Mouse (Mus musculus): ENCODE measurements around the gene C2cd4c.

Gene C2cd4c

DNA sequence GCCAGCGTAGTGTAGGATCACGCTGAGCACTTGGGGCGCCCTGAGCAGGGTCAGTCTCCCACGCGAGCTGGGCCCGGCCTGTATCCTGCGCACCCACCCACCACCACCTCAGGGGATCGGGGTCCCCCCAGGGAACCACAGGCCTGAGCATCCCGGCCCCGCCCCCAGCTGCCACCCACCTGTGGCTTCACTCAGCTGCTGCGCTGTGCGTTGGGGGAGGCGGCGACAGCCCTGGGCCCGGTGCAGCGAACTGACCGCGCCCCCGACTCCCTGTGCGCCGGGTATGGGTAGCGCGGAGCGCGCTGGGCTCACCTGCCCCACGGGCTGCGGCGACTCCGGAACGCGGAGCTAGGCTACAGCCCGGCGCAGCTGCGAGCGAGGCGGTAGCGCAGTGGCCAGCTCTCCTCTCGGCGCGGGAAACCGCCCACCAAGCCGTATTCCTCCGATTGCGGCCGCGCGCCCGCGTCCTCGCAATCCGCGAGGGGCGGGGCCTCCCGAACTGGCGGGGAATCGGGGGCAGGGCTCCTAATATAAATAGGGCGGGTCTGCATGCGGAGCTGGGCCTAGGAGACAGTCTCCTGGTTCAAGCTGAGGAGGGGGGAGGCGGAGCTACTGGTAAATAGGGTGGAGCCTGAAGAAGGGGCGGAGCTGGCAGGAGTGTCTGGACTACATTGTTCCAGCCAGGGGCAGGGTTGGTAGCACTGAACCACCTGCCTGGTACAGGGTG is at the start of gene C2cd4c:
C2cd4c (minus strand) TSS at position 448 of the 727 bp plus-strand sequence.
- peak; percentile 65 for ATAC-seq (ENCODE audit: low TSS enrichment)

DNA sequence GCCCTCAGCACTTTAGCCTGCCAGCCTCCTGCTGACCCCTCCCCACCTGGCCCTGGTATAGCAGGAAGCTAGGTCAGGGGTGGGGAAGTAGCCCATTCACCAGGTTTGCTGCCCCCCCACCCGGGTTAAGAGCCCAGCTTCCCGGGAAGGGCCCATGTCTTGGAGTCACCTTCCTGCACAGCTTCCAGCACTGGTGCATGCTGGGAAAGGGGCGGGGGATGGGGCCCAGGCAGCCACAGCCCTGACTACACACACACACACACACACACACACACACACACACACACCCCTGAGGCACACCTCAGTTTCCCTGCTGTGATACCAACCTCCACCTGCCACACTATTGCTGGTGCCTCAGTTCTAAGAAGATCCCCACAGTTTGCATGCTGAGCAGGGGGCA is 48.0 kb upstream of the C2cd4c start:
- no peak for ATAC-seq (ENCODE audit: low TSS enrichment)

DNA sequence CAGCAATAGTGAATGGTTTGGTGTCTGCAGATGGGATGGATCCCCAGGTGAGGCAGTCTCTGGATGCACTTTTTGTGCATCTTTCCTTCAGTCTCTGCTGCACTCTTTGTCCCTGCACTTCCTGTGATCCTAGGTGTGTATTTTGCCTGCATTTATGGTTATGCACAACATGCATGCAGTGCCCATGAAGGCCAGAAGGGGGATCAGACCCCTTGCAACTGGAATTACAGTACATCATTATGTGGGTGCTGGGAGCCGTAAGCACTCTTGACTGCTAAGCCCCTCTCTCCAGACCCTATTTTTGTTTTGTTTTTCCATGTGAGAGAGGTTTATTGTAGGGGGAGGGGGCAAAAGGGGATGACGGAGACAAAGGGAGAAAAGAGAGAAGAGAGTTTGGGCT is 46.5 kb upstream of the C2cd4c start:
- ATAC-seq (ENCODE audit: low TSS enrichment), result no peak

DNA sequence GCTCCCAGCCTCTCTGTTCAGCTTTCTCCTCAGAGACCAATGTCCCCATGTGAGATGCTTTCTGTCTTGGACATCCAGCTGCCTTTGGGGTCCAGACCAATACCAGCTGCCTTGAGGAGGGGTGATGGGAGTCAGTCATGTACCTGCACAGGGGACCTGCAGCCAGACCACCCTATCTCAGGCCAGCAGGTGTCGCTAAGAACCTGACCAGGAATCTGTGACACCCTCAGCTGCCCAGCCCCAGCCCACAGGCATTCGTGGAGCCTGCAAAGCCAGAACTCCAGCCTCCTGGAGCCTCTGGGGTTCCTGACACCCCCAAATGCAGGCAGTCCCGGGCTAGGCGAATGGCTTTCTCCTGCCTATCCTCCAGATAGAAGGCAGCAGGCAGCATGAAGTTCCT is 45.0 kb upstream of the C2cd4c start:
- ATAC-seq (ENCODE audit: low TSS enrichment), result no peak

DNA sequence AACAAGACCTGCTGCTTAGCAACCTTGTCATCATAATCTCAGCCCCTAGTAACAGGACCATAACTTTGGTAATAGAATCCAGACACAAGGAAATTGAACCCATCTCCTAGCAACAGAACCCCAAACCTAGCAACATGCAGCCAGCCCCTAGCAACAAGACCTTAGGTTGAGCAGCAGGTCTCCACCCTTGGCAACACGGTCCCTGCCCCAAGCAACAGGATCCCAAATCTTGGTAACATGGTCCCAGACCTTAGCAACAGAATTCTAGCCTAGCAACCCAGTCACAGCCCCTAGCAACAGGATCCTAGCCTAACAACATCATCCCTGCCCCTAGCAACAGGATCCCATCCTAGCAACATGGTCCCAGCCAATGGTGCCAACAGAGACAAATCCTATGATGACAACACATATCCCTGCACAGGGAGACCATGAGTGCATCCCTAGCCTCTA is 41.1 kb upstream of the C2cd4c start:
- ATAC-seq (ENCODE audit: low TSS enrichment), result peak; percentile 44

DNA sequence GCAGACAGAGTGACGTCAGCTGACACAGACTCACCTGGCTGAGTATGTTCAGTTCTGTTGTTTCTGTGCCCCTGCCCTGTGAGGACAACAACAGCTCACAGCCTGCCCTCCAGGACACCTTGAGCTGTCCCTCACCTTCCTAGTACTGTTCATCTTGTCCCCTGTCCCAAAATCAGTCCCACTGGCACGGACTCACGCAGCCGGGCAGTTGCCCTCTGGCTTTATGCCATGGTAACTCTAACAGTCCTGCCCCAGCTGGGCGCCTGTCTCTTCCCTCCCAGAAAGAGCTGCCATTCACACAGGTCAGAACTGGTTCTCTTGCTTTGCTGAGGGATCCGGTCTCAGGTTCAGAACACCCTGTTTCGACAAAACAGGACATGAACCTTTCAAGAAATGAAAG is 39.0 kb upstream of the C2cd4c start:
- ATAC-seq (ENCODE audit: low TSS enrichment), result no peak

DNA sequence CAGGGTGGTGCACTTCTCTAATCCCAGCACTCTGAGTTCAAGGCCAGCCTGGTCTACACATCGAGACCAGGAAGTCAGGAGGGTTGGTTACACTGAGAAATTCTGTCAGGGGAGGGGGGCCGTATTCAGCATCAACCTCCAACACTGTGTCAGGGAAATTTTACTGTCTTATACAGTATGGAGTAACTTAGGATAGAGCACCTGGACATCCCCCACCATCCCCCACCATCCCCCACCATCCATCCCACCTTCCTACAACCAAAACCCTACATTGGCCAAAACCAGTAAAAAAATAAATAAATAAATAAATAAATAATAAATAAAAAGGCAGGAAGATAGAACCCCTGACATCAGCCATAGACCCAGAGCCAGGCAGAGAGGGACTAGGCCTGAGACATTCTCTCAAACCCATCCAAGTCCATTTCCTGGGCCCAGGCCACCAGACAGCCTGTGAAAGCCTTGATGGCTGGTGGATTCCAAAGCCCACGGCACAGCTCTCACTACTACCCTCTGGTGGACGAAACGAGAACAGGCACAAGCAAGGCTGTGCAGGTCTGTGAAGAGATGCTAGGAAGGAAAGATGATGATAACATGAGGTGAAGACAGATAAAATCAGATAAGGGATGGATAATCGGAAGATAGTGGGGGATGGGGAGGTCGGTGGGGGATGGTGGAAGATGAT is 35.4 kb upstream of the C2cd4c start:
- ATAC-seq (ENCODE audit: low TSS enrichment), result peak; percentile 78; the same call in 1 of the 2 replicates

DNA sequence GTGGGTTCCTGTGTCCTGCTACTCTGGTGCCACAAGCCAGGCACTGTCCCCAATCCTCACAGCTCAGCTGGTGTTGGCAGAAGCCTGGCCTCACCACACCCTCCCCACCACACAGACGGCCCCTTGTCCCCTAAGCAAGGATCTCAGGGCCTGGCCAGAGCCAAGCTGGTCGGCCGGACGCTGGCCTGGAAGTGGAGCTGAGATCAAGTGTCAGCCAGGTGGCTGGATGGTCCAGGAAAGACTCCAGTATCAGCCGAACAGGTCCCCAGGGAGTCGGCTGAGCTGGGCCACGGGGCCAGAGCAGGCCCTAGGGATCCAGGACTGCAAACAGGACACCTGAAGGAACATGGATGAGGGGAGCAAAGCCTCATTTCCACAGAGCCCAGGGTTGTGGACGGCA is 31.9 kb upstream of the C2cd4c start, which contains the start of gene Odf3l2:
Odf3l2 (minus strand) TSS at position 28 of the 400 bp plus-strand sequence.
- no peak for ATAC-seq (ENCODE audit: low TSS enrichment)

DNA sequence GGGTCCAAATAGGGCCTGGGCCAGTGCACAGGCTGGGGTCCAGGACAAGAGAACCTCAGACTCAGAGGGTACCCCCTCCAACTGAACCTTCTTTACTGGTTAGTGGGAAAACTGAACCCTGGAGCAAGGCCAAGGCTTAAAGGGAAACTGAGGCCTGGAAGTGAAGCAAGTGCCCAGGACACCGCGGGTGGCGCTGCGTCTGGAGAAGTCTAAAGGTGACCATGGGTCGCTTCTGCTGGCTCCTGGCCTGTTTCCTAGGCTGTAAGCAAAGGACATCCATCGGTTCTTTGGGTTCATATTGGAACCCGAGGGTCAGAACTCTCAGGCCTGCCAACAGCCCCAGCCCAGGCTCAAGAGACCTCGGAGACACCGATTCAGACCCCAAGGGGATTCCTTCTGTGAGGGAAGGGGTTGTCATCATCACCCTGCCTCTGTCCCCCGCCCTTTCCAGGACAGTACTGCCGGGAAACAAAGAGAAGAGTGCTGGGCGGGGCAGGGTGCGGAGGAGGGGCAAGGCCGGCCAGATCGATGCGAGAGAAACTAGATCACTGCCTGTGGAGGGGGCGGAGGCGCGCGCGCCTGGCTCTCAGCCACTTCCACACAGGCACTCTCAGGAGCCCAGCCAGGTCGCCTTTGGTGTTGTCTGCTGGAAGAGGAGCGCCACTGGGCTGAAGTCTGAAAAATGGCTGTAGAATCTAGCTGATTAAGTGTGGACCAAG is 24.8 kb upstream of the C2cd4c start:
- peak; percentile 36 for ATAC-seq (ENCODE audit: low TSS enrichment)

DNA sequence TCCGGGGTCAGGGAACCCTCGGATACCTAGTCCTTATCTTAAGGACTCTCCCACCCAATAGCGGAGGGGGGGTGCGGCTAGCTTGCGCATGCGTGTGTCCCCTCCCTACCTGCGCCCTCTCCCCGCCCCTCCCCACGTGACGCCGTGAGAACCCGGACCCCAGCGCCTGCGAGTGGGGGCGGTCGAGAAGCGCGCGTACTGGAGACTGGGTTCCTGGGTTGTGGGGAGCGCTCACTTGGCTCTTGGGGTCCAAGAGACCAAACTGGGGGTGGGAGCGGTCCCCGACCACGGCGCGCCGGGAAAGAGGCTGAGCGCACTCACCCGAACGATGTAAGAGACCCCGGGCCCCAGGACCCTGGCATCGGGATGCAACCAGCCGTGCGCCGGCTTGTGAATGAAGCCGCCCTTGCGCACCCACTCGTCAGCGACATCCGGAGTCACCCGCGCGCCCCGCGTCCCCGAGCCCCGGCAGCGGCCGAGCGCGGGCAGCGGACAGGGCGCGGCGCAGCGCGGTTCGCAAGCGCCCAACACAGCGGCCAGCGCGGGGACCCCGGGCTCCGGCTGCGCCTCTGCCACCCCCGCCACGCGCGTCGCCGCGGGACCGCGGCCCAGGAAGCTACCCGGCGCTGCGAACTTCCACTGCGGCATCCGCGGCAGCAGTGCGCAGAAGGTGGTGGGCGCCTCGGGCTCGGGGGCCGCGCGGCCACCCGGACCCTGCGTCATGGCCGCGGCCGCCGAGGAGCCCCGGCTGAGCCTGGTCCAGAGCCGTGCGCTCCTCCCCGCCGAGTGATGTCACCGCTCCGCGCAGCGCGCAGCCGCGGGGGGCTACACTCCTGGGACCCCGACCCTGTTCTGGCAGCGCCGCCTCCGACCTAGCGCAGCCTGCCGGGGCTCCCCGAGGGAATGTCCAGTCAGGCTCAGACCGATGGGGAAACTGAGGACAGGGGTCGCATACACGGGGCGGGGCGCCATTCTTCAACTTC is 23.6 kb upstream of the C2cd4c start, which contains the start of gene Shc2:
Shc2 (minus strand) TSS at position 791 of the 983 bp plus-strand sequence.
- peak; percentile 53 for ATAC-seq (ENCODE audit: low TSS enrichment)

DNA sequence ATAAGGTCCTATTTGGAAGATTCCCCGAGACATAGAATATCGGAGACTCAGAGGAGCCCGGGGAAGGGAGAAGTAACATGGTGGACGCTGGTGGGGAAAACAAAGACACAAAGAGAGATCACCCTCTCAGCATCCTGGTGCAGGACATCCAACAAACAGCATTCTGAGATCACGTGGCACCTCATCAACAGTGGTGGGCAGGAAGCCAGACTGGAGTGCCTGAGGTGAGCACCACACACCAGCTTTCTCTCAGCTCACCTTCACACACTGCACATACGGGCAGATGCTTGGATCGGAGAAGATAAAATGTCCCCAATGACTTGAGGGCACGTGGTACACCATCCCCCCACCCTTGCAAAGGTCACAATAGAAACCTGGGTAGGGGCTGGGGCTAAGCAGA is 22.5 kb upstream of the C2cd4c start:
- ATAC-seq (ENCODE audit: low TSS enrichment), result no peak

DNA sequence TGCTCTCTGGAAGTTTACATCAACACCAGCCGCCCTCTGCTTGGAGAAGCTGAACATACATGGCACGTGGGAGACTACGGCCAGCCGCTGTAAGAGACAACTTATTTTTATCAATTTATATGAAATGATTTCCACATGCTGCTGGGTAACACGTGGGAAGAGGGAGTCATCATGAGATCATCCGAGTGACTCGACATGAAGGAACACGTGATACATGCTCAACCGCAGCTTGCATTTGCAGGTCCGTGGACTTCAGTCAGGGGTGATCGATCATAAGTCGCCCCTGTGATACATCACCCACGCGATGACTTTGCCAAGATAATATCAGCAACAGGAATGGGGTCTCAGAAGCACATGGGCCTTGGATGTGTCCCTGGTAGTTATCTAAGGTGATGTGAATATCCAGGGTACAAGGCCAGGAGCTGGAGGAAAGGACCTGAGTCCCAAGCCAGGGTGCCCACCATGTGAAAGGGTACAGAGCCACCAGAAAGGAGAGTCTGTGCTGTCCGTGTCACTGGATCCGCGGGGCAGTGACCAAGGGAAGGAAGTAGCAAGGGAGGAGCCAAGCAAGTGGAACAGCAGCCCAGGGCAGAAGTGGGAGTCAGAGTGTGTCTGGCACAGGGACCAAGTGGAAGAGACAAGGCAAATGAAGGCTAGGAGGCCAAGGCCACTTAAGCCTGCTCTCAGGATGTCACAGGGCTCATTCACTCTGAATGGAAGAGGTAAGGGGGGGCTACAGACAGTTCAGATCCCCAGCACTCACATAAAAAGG is 19.4 kb upstream of the C2cd4c start:
- ATAC-seq (ENCODE audit: low TSS enrichment), result no peak

DNA sequence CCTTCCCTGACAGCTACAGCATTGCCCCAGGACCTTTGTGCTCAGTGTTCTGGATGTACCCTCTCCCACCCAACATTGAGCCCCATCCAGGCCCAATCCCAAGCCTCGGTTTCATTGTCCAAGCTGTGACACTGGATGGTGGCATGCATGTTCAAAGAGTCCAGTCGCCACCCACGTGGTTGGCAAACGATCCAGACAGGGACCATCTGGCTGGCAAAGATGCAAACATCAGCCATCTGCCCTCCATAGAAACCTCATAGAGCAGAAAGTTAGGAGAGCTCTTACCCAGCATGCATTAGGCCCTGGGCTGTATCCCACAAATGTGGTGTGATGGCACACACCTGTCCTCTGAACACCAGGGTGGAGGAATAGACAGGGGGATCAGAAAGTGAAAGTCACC is 17.6 kb upstream of the C2cd4c start:
- ATAC-seq (ENCODE audit: low TSS enrichment), result 0 out of 2 replicates have a peak, but pooled peaks have one; percentile 18

DNA sequence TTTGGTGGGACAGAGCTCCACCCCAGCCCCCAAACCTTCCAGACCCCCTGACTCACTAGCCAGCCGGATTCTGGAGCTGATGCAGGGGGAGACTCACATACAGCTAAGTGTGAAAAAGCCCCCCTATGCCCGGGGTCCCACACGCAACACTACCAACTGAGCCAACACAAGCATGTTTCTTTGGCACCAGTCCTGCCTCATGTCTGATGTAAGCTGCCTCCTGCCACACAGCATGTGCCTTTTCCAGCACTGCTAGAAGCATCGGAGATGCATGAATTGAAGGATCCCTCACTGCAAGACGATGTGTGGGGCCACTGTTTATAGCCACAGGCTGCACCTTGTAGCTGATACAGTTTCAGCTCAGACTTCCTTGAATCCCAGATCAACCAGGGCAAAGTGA is 14.6 kb upstream of the C2cd4c start:
- no peak for ATAC-seq (ENCODE audit: low TSS enrichment)

DNA sequence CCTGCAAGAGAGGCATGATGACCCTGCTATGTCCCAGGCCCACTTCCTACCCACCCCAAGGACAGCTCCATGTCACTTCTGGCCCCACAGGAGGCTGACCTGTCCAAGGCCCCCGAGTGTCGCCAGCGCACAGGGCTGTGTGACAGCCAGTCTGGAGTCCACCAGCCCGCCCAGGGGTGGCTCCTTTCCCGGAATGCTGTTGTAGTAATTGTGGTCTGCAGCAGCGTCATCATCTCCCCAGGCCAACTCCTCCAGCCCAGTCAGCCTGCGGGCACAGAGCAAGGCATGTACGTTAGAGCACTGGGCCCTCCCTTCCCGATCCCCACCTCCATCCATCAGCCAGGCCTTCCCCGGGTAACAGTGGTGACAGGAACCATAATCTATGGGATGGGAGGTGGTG is 12.3 kb upstream of the C2cd4c start:
- no peak for ATAC-seq (ENCODE audit: low TSS enrichment)

DNA sequence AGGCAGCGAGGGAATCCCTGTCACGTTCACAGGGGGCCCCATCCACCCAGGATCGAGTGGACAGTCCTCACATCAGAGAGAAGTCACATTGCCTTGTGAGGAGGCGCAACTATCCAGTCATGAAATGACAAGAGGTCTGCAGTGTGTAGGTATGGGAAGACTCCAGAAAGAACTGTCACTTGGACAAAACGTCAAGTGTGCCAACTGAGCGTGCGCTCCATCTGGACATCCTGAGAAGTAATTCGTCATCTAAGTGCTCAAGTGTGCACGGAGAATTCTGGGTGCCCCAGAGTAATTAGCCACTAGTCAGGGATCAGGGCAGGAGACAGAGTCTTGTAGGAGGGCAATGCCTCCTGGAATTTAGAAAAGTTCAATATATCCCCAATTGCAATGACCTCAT is 11.6 kb upstream of the C2cd4c start:
- no peak for ATAC-seq (ENCODE audit: low TSS enrichment)

DNA sequence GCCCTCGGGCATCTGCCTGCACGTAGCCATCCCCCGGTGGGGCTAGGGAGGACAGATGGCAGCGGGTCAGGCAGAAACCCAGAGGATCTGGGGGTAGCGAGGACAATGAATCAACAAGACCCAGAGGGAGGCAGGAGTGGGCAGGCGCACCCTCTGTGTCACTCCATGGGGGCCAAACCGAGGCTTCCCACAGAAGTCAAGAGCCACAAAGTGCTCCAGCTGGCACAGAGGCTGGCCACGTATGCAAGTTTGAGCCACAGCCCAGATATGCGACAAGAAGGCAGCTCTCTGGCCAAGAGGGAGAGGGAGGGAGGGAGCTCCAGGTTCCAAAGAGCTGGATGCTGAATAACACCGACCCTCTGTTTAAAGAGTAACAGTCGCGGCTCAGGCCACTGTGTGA is 10.1 kb upstream of the C2cd4c start:
- ATAC-seq (ENCODE audit: low TSS enrichment), result 0 out of 2 replicates have a peak, but pooled peaks have one; percentile 9

DNA sequence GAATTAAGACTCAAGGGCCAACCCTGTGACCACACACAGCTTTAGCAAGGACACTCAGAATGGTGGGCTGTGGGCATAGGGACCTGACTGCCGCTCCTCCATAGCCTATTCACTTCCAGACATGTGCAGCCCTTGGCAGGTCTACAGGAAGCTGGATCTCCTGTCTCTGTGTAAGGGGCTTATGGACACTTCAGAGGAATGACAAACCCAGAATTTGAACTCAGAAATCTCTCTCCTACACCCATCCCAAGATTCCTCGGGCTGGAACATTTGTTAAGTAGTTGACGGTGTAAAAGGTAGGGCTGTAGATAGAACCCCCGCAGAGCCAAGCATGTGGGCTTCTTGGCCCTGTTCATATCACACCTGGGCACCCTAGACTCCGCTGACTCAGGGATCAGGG is 2.6 kb upstream of the C2cd4c start:
- ATAC-seq (ENCODE audit: low TSS enrichment), result no peak

DNA sequence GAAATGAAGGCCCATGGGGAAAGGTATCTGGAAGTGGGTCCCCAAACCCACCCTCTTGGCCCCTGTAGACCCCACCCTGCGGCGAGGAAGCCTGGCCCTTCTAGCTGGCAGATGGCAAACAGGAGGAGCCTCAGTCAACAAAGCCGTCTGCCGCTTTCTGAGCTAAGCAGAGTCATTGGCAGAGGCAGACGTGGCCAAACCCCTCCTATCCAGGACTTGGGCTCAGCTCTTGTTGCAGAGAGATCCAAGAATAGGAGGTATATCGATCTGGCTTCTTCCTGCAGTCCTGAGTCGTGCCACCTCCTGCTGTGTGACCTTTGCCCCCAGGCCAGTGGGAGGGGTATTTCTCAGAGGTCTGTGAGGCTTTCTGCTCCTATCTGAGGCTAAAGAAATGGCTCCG is 2.0 kb upstream of the C2cd4c start:
- ATAC-seq (ENCODE audit: low TSS enrichment), result peak; percentile 18; the same call in 1 of the 2 replicates

DNA sequence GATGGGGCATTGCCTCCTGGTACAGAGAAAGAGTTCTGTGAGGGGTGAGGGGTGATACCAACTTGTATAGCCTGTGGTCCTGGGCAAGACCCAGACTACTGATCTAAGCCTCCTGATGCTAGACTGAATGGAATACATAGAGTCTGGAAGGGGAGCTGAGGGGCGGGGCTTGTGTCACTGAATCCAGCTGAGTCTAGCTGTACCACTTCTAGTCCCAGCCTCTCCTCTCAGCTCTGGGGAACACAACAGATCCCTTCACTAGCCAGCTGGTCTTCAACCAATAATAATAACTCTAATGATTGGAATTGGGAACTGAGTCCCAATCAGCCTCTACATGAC is 449 bp upstream of the C2cd4c start:
- ATAC-seq (ENCODE audit: low TSS enrichment), result no peak; the same call in 1 of the 2 replicates
